Mouse (Mus musculus): ENCODE results near the gene Vwa2.

The Vwa2 gene

DNA sequence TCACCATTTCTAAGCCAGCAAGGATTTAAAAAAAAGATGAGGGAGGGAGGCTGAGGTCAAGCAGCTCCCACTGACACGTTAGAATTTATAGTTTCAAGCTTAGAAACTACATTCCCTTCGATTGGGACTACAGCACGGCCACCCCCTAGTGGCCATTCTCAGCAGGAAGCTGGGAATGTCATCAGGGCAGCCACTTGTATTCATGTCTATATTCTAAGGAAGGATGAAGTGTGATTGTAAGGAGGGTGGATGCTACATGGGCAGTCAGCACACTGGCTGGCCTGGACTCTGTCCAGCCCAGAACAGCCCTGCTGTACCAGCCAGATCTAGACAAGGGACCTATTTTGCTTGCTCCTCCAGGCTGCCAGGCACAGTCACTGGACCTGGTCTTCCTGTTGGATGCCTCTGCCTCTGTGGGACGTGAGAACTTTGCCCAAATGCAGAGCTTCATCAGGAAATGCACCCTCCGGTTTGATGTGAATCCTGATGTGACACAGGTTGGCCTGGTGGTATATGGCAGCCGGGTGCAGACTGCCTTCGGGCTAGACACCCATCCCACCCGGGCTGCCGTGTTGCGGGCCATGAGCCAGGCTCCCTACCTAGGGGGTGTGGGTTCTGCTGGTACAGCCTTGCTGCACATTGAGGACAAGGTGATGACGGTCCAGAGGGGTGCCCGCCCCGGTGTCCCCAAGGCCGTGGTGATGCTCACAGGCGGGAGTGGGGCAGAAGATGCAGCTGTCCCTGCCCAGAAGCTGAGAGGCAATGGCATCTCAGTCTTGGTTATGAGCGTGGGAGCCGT, 34.6 kb downstream of the Vwa2 start:
- DNase-seq (ENCODE audit: low spot score in 2 of 2), result peak; percentile 21 to 49

DNA sequence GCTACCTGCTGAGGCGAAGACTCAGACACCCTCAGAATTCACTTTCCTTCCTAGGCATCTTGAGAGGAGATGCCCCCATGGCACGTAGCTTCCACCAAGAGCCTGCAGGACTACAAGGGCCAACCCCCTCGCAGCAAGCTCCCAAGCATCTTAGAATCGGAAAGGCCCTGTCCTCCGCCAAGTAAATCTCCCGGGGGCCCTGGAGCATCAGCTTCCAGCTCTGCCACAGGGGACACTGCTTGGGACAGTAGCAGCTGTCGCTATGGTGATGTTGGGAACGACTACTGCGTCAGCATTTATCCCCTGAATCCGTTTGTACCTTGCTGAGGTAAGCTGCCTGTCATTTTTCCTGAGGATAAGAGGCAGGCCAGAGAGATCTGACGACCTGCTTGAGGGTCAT, 36.5 kb downstream of the Vwa2 start:
- no peak for DNase-seq (ENCODE audit: low spot score in 2 of 2)

DNA sequence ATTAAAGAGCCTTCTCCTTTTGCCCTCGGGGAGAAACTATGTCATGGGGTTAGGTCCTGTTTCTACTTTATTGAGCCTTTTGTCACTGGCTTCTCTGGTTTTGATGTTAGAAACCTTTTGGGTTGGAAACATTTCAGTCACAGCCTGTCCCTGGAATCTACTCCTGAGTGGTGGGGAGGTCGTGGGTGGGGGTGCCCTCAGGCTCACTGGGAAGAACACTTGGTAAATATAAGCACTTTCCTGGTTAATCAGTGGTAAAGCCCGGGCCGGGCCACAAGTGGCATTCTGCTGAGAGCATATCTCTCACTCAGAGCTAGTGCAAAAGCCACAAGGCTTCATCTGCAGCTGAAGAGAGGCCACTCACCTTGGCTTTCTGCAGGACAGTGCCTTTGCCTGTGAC, 39.7 kb downstream of the Vwa2 start:
- DNase-seq (ENCODE audit: low spot score in 2 of 2), result no peak

DNA sequence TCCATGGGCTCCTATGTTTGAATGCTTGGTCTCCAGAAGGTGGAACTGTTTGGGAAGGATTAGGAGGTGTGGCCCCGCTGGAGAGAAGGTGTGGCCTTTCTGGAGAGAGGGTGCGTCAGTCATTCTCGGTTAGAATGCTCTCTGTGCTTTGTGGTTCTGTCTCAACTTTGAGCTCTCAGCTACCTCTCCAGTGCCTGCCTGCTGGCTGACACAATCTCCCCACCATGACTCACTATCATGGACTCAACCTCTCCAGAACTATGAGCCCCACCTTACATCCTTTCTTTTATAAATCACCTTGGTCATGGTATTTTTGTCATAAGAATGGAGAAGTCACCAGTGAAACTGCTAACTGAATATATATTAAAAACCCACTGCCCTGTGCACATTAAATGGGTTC, 40.6 kb downstream of the Vwa2 start:
- no peak for DNase-seq (ENCODE audit: low spot score in 2 of 2)

DNA sequence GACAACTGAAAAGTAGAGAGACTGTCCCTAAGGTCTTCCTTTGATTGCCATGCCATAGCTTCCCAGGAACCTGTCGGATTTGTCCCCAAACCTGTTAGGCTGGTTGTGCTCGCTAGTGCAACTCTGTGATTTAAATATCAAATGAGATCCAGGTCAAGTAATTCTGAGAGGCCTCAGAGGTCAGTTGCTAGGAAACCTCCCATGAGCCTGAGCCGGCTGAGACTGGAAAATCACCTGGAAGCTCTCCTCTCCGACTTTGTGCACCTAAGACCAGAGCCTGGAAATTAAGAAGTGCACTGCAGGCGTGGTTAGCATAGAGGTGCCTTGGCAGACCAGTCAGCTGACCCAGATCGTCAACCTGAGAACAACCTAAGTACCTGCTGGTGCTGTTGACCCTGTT, 41.0 kb downstream of the Vwa2 start:
- DNase-seq (ENCODE audit: low spot score in 2 of 2), result no peak

DNA sequence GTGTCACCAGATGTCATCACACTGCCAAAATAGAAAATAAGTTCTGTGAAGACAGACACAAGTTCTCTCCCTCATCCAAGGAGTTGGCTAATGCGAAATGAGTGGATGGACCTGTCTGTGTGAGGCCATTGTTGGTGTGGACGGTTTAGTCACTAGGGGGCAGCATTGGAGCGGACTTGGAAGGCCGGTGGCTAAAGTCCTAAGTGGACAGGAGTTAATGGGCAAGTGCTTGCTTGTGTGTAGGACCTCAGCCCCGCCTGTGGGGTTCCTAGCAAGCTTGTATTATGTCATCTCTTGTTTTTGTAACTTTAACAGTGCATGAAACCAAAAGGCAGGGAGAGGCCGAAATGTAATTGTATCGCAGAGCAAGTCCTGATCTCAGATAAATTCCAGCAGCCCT, 45.6 kb downstream of the Vwa2 start:
- peak; percentile 82 to 84 for DNase-seq (ENCODE audit: low spot score in 2 of 2)

DNA sequence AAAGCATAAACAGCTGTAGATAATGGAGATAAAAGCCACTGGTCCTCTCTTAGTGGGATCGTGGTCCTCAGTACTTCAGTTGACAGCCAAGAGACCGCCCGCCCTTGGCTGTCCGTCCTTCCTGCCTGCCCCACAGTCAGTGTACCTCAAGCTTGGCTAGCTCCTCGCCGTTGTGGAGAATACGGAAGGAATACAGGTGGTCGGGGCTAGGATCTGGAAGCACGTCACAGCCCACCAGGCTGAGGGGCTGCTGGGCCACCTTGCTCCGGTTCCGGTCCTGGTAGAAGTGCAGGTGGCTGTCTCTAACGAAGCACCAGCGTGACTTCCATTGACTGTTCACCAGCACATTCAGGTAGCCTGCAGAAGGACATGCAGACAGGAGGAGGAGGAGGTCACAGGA, 46.2 kb downstream of the Vwa2 start:
- no peak for DNase-seq (ENCODE audit: low spot score in 2 of 2)

DNA sequence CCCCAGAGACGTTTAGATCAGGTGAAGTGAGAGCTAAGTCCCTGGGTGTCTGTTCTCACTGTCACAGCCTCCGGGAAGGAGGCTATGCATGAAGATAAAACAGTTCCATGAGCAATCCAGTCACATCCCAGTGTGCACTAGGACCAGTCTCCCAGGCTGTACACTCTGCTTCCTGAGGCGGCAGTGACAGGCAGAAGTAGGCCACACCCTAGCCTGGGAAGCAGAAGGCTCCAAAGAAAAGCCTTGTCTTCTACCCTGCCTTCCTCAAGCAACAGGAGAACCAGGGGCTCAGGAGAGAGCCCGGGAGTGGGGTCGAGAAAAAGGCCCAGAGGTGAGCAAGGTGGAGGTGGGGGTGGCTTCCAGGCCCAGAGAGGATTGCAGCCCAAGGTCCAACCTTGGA, 47.7 kb downstream of the Vwa2 start:
- DNase-seq (ENCODE audit: low spot score in 2 of 2), result no peak

DNA sequence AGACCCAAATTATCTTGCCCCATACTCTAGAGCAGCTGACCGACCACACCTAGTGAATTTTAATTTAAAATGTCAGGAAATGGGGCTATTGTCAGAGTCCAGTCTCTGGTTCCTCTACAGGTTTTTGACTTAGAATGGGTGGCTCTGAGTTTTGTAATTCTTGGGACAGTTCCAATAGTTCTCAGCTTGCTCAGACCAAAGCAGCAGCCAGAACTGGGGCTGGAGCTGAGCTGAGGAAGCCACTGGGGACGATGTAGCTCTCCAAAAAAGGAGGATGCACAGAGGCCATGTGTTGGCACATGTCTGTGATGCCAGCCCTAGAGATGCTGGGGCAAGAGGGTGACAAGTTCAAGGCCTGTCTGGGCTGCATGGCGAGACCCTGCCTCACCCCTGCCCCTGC, 55.3 kb downstream of the Vwa2 start:
- no peak for DNase-seq (ENCODE audit: low spot score in 2 of 2)

DNA sequence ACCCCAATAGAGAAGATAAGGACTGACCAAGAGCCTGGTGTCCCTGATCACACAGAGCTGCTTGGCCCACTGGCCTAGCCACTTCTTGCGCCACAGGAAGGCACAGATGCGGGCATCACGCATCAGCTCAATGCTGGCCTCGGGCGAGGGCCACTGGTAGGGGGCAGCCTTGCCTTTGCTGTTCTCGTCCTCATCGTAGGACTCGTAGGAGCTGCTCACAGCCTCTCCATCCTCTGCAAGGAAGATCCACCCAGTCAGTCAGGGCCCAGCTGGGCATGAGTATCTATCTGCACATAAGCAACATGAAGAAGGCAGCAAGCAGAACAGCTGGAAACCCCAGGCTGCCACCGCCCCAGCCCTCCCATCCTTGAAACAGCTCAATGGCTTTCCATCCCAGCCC, 56.0 kb downstream of the Vwa2 start:
- no peak for DNase-seq (ENCODE audit: low spot score in 2 of 2)

DNA sequence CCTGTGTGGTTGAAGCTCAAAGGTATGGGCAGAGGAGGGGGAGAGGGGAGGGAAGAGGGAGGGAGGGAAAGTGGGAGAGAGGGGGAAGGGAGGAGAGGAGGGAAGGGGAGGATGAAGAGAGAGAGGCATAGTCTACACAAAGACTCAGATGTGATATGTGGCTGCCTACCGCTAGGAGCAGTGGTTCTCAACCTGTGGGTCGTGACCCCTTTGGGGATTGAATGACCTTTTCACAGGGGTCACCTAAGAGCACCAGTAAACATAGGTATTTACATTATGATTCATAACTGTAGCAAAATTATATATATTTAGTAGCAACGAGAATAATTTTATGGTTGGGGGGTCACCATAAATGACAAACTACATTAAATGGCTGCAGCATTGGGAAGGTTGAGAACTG, 59.8 kb downstream of the Vwa2 start:
- no peak for DNase-seq (ENCODE audit: low spot score in 2 of 2)

DNA sequence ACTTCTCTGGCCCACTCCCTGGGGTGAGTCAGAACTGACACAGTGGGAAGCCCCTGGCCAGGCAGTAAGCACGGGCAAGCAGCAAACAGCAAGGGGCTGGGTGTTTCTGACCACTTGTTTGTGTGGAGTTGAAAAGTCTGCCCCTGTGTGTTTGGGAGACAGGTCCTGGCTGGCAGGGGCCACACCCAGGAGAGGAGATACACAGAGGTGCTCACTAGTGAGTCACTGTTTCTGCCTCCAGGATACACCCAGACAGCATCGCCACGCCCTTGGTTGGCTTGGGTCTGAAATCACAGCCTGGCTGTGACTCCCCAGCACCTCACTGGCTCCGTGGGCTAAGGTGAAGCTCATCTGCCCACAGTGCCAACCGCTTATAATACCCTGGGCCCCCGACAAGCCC, 61.1 kb downstream of the Vwa2 start:
- no peak for DNase-seq (ENCODE audit: low spot score in 2 of 2)

DNA sequence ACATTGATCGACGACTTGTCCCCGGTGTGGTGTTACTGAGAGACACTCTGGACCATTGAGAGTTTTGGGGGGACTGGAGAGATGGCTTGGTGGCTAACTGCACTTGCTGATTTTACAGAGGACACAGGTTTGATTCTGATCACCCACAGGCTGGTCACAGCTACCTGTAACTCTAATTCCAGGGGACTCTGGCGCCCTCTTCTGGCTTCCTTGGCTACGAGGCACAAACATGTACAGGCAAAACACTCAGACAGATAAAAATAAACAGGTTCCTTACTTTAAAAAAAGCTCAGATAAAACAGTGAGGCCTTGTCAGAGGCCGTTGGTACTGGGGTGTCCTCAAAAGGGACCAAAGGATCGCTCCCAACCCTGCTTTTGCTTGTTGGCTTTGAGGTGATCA, 61.7 kb downstream of the Vwa2 start:
- DNase-seq (ENCODE audit: low spot score in 2 of 2), result no peak

DNA sequence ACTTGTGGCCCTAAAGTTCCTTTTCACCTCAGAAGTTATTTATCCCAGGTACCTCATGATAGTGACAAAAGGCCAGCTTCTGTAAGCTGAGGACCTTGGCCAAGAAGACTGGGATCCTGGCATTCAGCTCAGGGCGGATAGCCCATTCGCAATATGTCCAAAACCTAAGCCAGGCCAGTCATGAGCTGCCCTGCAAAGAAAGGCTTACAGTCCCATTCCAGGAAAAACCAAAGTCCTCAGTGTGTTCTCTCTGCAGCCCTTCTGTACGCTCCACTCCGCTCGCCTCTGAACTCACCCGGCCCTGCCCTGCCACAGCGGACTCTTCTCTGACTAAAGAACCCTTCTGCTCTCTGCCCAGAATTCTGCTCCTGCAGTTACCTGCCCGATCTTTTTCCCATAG, 62.2 kb downstream of the Vwa2 start:
- DNase-seq (ENCODE audit: low spot score in 2 of 2), result no peak

DNA sequence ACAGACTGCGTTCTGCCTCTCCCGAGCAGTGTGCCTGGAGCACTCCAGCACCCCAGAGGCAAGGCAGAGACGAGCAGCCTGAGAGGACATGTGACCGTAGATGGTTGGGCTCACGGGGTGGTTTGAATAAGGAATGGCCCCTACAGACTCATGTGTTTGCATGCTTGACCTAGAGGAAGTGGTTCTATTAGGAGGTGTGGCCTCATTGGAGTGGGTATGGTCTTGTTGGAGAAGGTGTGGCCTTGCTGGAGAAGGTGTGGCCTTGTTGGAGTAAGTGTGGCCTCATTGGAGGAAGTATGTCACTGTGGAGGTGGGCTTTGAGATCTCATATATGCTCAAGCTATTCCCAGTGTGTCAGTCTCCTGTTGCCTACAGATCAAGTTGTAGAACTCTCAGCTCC, 63.9 kb downstream of the Vwa2 start:
- no peak for DNase-seq (ENCODE audit: low spot score in 2 of 2)

DNA sequence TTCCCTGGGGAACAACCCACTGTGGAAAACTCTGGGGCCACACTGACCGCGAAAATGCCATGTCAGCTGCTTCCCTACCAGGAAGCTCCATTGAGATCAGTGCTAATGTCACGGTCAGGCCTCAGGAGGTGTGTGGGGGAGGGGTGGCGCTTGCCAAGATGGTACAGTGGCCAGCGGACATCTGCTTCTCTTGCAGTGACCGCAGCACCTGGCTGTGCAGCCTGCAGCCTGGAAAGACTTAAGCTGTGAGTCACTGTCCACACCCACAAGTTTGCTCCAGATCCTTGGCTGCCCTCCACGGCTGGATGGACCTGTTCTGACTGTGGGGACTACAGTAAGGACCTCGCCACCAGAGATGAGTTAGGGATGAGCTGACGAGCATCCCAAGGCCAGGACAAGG, 65.8 kb downstream of the Vwa2 start:
- DNase-seq (ENCODE audit: low spot score in 2 of 2), result no peak

DNA sequence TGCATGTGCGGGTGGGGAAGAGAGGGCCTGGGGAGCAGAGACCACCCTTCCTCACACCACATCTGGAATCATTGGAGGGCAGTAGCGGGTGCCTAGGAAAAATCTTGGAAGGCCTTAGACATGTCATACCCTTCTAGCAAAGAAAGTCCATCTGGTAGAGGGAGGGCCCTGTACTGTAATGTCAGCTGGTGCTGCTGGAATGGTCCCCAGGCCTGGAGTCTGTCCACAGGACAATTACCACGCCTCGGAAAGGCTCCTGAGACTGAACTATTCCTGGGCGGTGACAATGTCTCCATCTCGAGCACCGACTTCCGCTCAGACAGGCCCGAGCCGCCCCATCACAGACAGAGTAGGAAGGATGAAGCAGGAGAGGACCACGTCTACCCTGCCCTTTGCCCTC, 66.5 kb downstream of the Vwa2 start:
- DNase-seq (ENCODE audit: low spot score in 2 of 2), result no peak

DNA sequence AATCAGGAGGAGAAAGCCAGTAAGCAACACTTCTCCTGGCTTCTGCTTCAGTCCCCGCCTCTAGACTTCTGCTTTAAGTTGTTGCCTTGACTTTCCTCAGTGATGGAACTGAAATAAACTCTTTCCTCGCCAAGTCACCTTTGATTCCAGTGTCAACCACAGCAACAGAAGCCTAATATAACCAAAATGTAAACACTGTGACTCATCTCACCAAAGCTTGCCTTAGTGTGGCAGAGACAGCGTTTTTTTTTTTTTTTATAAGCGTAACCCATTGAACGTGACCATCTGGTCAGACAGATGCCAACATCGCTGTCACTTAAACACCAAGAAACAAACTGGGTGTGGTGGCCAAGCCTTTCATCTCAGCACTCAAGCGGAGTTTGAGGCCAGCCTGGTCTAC, 68.2 kb downstream of the Vwa2 start:
- no peak for DNase-seq (ENCODE audit: low spot score in 2 of 2)

DNA sequence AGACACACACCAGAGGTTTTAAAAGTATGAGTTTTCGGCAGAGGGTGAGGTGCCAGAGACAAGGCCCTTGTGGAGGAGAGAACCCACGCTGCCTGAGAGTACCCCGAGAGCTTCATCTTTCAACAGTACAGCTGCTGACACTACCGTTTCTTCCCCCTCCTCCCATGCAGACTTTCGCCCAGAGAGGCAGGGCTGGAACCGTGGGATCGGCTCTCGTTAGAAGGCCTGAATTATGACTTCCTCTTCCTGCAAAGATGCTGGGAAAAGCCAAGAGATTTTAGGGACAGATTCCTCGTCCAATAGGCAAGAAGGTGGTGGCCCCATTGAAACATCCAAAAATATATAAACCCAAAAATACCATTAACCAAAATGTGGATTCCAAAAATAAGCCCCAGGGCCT, 70.2 kb downstream of the Vwa2 start:
- peak in 1 of 2 experiments; percentile 7 for DNase-seq (ENCODE audit: low spot score in 2 of 2)

DNA sequence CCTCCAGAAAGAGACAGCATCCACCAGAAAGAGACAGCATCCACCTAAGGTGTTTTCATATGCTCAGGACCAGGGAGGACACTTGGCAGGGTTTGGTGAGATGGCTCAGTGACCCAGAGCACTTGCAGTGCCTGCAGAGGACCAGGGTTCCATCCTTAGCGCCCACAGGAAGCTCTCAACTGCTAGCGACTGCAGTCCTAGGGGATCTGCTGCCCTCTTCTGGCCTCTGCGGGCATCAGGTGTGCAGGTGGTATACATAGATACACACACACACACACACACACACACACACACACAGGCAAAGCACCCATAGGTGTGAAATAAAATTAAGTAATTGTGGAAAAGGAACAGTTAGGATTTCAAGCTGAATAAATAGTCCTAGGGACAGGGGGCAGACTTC, 70.8 kb downstream of the Vwa2 start:
- DNase-seq (ENCODE audit: low spot score in 2 of 2), result no peak

DNA sequence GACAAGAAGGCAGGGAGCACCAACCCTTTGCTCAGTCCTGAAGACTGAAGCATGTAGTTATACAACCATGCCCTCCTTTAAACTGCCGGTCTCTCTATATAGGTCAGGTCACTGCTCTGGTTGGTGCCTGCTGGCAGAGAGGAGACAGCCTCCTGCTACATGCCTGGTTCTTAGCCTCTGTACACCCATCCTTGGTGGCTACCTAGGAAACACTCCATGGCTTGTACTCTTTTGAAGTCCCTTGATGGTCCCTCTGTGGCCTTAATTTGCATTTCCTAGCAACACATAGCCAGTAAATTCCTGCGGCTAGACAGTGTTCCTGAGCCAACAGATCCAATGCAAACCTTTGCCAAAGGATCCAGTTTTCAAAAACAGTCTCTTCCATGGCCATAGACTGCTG, 71.6 kb downstream of the Vwa2 start:
- DNase-seq (ENCODE audit: low spot score in 2 of 2), result no peak

DNA sequence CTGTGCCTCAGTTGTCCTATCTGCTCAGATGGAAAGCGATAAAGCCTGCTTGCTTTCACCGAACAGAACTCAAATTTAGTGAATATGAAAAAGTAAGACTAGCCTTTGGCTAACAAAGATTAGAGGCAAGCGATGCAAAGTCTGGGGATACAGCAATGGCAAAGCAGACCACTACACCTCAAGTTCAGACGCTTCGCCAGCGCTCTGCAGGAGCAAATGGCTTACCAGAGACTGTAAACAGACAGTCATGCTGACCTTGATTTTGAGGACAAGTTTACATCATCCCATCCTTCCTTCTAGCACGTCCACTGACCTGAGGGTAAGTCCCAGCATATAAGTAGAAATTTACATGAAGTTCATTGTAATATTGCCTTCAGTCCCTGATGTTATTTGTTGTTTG, 72.2 kb downstream of the Vwa2 start:
- DNase-seq (ENCODE audit: low spot score in 2 of 2), result no peak

DNA sequence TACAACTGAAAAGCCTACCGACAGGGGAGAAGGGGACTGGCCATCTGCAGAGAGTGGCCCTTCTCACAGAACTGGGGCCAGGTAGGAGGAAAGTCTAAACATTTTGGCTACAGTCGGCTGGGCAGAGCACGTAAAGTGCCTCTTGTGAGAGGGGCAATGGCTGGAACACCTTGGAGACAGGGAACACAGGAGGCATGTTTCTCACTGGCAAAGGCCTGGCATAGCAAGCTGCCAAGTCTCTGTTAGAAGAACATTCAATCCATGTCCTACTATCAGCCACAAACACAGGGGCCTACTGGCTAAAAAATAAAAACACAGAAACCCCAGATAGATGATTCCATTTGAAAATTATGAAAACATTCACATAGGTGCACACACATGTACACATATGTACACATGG, 72.7 kb downstream of the Vwa2 start:
- no peak for DNase-seq (ENCODE audit: low spot score in 2 of 2)

DNA sequence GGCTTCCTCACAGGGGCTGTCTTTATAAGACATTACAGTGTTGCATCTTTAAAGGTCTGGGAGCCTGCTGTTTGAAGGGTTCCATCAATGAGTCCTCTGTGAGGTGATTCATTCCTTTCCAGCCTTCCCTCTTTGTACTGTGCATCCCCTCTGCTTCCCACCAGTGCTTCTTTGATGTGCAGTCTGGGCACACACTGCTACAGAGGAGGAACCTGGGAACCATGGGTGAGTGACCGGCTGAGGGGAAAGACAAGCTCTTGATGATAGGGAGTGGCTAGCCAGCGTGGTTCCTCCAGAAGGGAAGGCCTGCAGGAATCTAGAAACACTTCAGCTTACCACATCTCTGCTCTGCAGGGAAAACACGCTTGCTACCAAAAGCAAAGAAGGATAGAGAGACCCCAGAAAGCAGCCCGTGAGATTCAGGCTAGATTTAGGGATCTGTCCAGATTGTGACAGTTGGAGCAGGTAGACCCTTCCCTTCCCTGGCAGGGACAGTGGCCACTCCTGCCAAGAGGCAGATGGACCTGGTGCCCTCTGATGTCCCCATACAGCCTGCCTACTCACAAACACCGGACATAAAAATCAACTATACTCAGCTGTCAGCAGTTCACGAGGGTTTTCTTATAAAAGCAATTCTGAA, 74.0 kb downstream of the Vwa2 start:
- no peak for DNase-seq (ENCODE audit: low spot score in 2 of 2)

Data from frontal cortex, postnatal 36 days (tissue).